Mouse (Mus musculus) hematopoietic stem cell, adult 5-6 weeks (primary cell): ENCODE data around the gene Kdm4b. TPM values are rescaled to one million over a fixed set of nuclear protein-coding genes. Genes with fewer than 3 reads are reported as not detected.

Source experiments
- ATAC-seq, 2 experiments: fragments of 125-278 bp in 1 of 2; replicated peaks in 1 of 2; 2 replicates each; pipeline ENCODE4 v1.8.0; 2016 to 2017; ENCODE audit warnings: inconsistent platforms in 2 of 2, mild to moderate bottlenecking in 2 of 2, moderate number of reproducible peaks in 2 of 2, low read depth in 1 of 2, moderate TSS enrichment in 1 of 2; ENCODE audit not compliant: low FRiP score in 2 of 2, poor library complexity in 2 of 2, severe bottlenecking in 2 of 2, insufficient read depth in 1 of 2, low TSS enrichment in 1 of 2
- total RNA-seq: library from RNA; stranded (forward); fragments of 172-1452, 232-1000 nt; gene quantifications from 2 replicates; pipeline ENCODE4 v1.2.3, GENCODE M21; 2017

Gene Kdm4b
- total RNA-seq, 1 experiment from 2014 or later = 13.6 TPM

- no peak for ATAC-seq
Observed at GRCm38 (mm10) chr17:56439731-56440460, 114.0 kb downstream of the Kdm4b start.

- ATAC-seq = no peak
Observed at GRCm38 (mm10) chr17:56442316-56442715, 116.5 kb downstream of the Kdm4b start.

GRCm38 (mm10) chr17:56443341-56443795 lies 117.5 kb downstream of the Kdm4b start:
- peak; percentile 88 to 92 for ATAC-seq

- ATAC-seq = no peak; a peak in 1 of 4 replicates
Observed at GRCm38 (mm10) chr17:56444771-56445170, 118.9 kb downstream of the Kdm4b start.

GRCm38 (mm10) chr17:56445397-56445796 lies 119.5 kb downstream of the Kdm4b start:
- ATAC-seq = 0 out of 4 replicates have a peak, but pooled peaks of 1 of the 2 experiments have one; percentile 17

- no peak for ATAC-seq
Observed at GRCm38 (mm10) chr17:56447716-56448115, 121.9 kb downstream of the Kdm4b start.

Other genes with a start within 250 kb of the Kdm4b start
- 73.0 and 136 TPM in 2 replicates for gene Hdgfl2, start 246.4 kb upstream of the Kdm4b start, total RNA-seq
- not detected in 2 replicates for gene Plin4, start 216.3 kb upstream of the Kdm4b start, total RNA-seq
- not detected in 2 replicates for gene Plin5, start 208.5 kb upstream of the Kdm4b start, total RNA-seq
- gene Lrg1, start 204.1 kb upstream of the Kdm4b start, total RNA-seq = 1.9 and 5.6 TPM in 2 replicates
- gene Sema6b, start 185.7 kb upstream of the Kdm4b start, total RNA-seq = 0.99 and 2.1 TPM in 2 replicates
- 2.6 and 2.9 TPM in 2 replicates for gene Tnfaip8l1, start 163.6 kb upstream of the Kdm4b start, total RNA-seq
- 21.7 and 31.0 TPM in 2 replicates for gene Mydgf, start 142.1 kb upstream of the Kdm4b start, total RNA-seq
- 9.7 TPM in 2 replicates for gene Dpp9, start 107.2 kb upstream of the Kdm4b start, total RNA-seq
- 16.4 and 17.1 TPM in 2 replicates for gene Fem1a, start 69.3 kb upstream of the Kdm4b start, total RNA-seq
- gene Ticam1, start 49.3 kb upstream of the Kdm4b start, total RNA-seq = 3.5 and 6.1 TPM in 2 replicates
- gene Plin3, start 33.2 kb upstream of the Kdm4b start, total RNA-seq = 17.1 and 23.8 TPM in 2 replicates
- gene Arrdc5, start 25.8 kb upstream of the Kdm4b start, total RNA-seq = not detected in 2 replicates
- gene Uhrf1, start 22.7 kb upstream of the Kdm4b start, total RNA-seq = 116 and 147 TPM in 2 replicates
- gene Ptprs, start 150.4 kb downstream of the Kdm4b start, total RNA-seq = 67.9 and 85.5 TPM in 2 replicates
- gene Znrf4, start 186.4 kb downstream of the Kdm4b start, total RNA-seq = not detected in 2 replicates
- 0.20 TPM in 1 of 2 replicates, not detected in the other for gene Gm20219, start 228.3 kb downstream of the Kdm4b start, total RNA-seq